Mouse (Mus musculus) hindlimb bud, embryonic 11.5 days (tissue): Measurements from ENCODE around the gene Cpne5.
"Not testable (repeated sequence)": the region's sequence is repeated elsewhere in the genome, so short reads cannot be mapped to it uniquely, and the experiment has no call there.

Experiments used
- DNase-seq: peaks from one replicate; pipeline ENCODE4 v3.0.0-alpha.2; 2012; ENCODE audit warnings: low read depth, low spot score; ENCODE audit errors: extremely low spot score

Gene Cpne5

GRCm38 (mm10) chr17:29237772-29238420, at the start of gene Cpne5:
Gene Cpne5, minus strand, starts transcription at chr17:29238167.
- no peak for DNase-seq

- no peak for DNase-seq
Observed at GRCm38 (mm10) chr17:29282216-29282952, 44.4 kb upstream of the Cpne5 start.

- DNase-seq, result no peak
Observed at GRCm38 (mm10) chr17:29281541-29281940, 43.6 kb upstream of the Cpne5 start.

- DNase-seq, result no peak
Observed at GRCm38 (mm10) chr17:29280422-29280821, 42.5 kb upstream of the Cpne5 start.

GRCm38 (mm10) chr17:29273889-29274288, 35.9 kb upstream of the Cpne5 start:
- no peak for DNase-seq

- no peak for DNase-seq
Observed at GRCm38 (mm10) chr17:29273156-29273555, 35.2 kb upstream of the Cpne5 start.

- DNase-seq, result no peak
Observed at GRCm38 (mm10) chr17:29270148-29270698, 32.3 kb upstream of the Cpne5 start.

- DNase-seq, result no peak
Observed at GRCm38 (mm10) chr17:29269349-29269706, 31.4 kb upstream of the Cpne5 start.

- peak; percentile 73 for DNase-seq
Observed at GRCm38 (mm10) chr17:29268682-29269348, 30.8 kb upstream of the Cpne5 start, which contains the start of gene BC004004. Gene BC004004, plus strand, starts transcription at chr17:29268788.

GRCm38 (mm10) chr17:29267931-29268681, 30.1 kb upstream of the Cpne5 start:
- no peak for DNase-seq

GRCm38 (mm10) chr17:29267040-29267439, 29.1 kb upstream of the Cpne5 start:
- not testable (repeated sequence) for DNase-seq

GRCm38 (mm10) chr17:29264760-29265159, 26.8 kb upstream of the Cpne5 start:
- DNase-seq, result no peak

- DNase-seq, result peak; percentile 69
Observed at GRCm38 (mm10) chr17:29263840-29264633, 26.1 kb upstream of the Cpne5 start, which contains the start of gene Ppil1. Gene Ppil1, minus strand, starts transcription at chr17:29264186.

- no peak for DNase-seq
Observed at GRCm38 (mm10) chr17:29263417-29263816, 25.4 kb upstream of the Cpne5 start.

GRCm38 (mm10) chr17:29262259-29262649, 24.3 kb upstream of the Cpne5 start:
- DNase-seq, result no peak

- no peak for DNase-seq
Observed at GRCm38 (mm10) chr17:29261603-29262258, 23.8 kb upstream of the Cpne5 start.

GRCm38 (mm10) chr17:29260501-29260900, 22.5 kb upstream of the Cpne5 start:
- no peak for DNase-seq

GRCm38 (mm10) chr17:29259489-29259888, 21.5 kb upstream of the Cpne5 start:
- DNase-seq, result no peak

- no peak for DNase-seq
Observed at GRCm38 (mm10) chr17:29258921-29259320, 21.0 kb upstream of the Cpne5 start.
